Mouse (Mus musculus) heart, postnatal 4 days (tissue): ENCODE data around the gene Gmds. TPM values are rescaled to one million over a fixed set of nuclear protein-coding genes. Genes with fewer than 3 reads are reported as not detected.

Source experiments
- DNase-seq: peaks from one replicate; pipeline ENCODE4 v3.0.0; 2021
- total RNA-seq, 2 experiments: library from RNA; stranded (reverse); gene quantifications; 2 replicates each; pipeline ENCODE4 v1.2.3; 2021

Gmds gene
- total RNA-seq, 2 experiments from 2014 or later = 12.2 to 13.2 TPM

- no peak for DNase-seq
Observed at GRCm38 (mm10) chr13:32024822-32025221, 313.7 kb downstream of the Gmds start.

DNA sequence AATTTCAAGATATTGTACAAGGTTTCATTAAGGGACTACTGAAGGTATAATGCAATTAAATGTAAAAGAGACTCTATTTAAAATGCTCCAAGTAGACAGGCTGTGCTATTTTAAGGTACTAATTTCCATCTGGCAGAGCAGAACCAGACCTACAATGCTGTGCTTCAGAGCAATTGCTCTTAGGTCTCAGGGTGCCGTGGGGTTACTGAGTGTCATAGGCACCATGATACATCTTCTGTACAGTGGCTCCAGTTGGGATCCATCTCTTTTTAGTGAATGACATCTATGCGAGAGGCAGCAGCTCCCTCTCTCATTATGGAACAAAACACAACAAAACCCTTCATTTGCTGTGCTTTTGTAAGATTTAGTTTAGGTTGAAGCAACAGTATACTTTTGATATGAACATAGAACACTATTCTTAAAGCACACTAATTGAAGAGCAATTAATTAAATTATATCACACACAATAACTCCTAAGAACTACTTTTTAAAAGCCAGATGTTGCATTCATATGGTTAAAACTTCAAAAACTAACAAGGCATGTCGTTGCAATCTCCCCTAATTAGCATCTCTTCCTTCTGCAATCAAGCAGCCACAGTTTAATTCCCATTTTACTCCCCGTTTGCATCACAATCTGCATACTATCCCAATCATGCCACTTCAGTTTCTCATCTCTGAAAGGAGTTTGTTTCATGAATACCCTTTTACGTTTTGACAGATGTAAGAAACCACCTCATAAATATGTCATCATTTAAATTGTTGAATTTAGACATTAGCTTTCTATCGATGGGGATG is 317.9 kb downstream of the Gmds start:
- DNase-seq = no peak

DNA sequence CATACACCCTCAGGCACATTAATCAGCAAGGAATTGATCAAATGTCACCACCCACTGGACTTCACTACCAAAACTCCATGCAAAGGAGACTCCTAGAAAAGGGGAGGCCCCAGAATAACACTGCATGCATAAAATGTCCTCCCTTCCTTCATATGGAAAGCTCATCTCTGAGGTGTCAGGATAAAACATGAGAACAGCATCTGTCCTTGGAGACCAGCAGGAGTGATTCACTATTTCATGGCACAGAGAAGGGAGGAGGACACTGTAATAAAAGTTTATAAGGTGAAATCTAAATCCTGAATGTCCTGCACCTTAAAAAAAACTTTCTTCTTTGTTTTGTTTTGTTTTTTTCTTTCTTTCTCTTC is 319.3 kb downstream of the Gmds start:
- DNase-seq = no peak

- DNase-seq = peak; percentile 83
Observed at GRCm38 (mm10) chr13:32018518-32019255, 319.9 kb downstream of the Gmds start.

DNA sequence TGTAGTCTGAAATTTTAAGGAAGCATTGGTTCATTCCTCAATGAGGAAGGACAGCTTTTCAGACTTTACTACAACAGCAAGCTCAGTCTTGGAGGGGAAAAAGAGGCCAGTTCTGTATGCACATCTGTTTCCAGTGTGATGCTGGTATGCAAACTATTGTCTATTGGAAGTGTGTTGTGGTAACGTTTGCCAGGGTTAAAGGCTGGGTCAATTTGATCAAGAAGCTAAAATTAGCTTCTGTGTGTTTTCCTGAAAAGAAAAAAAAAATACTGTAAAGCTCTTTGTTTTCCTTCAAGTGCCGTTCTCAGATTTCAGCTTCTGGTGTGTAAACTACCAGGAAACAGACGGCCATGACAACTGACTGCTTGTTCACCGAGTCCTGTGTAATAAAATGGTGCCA is 329.7 kb downstream of the Gmds start:
- DNase-seq = no peak

DNA sequence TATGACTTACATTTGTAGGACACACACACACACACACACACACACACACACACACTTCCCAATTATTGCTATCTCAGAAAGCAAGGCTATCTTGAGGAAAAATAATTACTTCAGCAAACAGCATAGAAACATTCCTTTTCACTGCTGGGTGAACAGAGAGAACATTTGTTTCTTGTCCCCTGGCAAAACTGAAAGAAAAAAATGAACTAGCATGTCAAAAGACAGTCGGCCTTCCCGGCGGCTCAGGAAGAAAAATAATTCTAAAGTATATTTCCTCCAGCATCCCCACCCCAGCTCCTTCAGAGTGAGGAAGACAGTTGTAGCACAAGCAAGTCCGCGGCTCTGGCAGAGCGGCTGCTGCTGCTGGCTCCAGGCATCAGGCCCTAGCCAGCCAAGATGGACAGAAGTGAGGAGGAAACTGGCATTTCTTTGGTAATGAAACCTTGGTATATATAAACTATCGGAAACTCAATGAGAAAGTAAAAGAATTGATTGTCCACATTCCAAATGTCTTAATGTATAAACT is 330.4 kb downstream of the Gmds start:
- DNase-seq = peak; percentile 23

- DNase-seq = no peak
Observed at GRCm38 (mm10) chr13:31993391-31993790, 345.1 kb downstream of the Gmds start.

DNA sequence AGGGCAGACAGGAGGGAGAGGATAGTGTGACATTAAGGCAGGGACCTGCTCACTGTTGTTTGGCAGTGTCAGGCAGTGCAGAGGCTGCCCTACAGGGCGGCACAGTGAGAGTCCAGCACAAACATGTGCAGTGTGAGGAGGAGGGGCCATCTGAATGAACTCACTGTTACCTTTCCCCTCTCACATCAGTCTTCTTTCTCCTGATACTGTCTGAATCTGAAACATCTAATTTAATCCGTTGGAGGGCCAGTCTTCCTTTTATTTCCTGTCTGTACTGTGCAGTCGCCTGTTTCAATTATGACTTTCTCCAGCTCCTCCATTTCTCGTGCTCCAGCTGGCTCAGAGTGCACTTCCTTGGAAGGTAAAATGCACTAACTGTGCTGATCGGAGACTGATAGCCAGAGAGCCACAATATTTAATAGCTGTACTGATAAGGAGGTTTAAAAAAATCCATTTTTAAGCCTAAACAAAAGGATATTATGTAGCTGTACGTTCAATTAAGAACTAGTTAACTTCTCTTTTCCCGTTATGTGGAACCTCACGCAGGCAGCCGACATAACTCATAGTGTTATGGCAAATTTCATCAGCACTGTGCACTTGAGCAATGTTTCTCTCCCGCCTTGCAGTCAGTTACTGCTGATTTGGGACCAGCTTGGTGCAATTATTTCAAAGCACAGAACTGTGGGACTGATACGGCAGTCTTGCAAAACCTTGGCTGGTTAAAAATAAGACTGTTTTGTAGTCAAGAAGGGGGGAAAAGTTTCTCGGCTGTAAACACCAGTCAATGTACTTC is 345.9 kb downstream of the Gmds start:
- no peak for DNase-seq

- no peak for DNase-seq
Observed at GRCm38 (mm10) chr13:31981198-31981597, 357.3 kb downstream of the Gmds start.

DNA sequence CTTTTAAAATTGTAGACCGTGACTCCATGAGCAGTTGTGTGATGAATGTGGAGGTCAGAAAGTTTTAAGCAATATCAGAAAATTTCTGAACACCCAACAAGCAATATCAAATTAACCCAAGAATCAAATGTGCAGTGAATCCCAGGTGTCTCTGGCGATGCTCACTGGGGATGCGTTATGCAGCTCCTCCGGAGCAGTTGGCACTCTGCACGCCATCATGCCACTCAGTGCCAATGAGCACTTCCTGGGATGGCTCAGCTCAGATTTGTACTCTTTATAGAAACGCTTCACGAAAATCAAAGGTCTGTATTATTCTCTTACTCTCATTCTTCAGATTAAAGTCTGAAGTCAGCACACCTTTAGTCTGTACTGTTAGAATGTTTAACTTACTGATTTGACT is 360.4 kb downstream of the Gmds start:
- DNase-seq = no peak

GRCm38 (mm10) chr13:31974751-31975479 is 363.6 kb downstream of the Gmds start:
- no peak for DNase-seq

- no peak for DNase-seq
Observed at GRCm38 (mm10) chr13:31971040-31971501, 367.5 kb downstream of the Gmds start.

DNA sequence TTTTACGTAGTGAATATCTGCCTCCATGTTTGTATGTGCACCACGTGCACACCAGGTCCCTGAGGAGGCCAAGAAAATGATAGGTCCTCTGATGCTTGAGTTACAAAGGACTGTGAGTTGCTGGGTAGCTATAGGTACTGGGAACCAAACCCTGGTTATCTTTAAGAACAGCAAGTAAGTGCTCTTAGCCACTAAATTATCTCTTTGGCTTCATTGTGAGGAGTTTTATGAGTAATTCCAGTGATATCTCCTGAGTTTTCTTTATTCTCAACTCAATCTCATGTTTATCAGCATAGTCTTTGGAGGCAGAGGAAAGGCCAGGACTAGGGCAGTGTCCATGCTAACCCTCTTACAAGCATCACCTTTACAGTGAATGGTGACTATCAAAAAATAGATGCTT is 370.3 kb downstream of the Gmds start:
- DNase-seq = no peak

DNA sequence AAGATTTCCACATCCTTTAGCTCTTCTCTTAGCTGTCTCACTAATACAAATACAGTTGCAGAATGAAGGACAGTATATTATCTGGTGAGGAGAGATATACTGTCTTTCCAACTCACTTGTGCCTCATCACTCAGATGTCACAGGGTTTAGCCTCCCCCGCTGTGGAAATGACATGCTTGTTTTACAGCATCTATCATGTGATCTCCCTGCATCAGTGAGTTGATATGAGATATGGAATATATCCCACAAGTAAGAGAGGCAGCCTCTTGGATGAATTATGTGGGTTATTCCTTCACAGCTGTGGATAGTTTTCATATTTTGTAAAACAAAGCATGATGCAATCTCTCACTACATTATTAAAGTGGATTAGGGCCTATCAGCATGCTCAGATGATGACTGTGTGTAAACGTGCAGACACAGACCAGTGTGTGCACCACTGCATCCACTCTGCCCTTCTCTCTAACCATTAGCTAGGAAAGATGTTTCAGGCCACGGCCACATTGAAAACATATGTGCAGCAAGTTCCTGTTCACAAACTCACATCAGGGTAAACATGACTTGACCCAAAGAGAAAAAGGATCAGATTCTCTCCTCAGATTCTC is 371.5 kb downstream of the Gmds start:
- no peak for DNase-seq

- peak; percentile 29 for DNase-seq
Observed at GRCm38 (mm10) chr13:31960514-31960913, 378.0 kb downstream of the Gmds start.

DNA sequence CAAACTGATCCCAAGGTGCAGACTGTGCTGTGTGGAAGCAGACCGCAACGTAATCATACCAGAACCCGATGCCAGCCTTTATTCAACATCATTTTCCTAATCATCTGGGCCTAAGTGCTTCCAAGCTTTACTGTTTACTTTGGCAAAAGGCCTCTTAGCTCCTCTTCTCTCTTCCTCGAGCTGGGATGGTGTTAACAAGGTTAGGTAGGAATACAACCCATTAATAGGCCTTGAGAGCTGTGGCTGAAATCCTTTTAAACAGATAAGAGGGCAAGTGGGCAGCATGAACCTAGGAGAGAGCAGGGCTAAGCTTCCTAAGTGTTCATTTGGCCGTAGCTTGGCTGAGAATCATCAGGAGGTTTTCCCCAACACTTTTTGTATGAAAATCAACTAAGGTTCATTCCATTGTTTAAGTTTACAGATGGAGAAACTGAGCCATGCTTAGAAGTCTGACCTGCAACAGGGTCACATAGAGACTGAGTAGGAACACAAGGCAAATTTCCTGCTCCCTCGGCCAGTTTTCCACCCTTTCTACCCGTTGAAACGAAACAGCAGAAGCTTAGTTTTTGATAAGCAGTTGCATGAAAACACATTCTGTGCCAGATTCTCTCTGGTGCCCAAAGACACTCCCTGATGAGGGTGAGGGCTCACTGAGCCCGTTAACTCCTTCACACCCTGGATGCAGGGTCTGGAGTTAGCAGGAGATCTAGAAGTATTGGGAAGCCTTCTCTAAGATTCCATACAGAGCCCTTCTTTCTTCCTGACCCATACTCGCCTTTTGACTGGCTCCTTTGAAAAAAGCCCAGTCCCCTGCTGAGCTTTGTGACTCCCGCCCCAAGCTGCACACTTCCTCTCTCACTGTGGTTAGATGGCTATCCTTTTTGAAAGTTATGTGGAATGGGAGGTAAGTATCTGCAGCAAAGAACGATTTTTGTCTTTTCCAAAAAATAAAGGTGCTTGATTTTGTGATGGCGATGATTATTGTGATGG is 379.9 kb downstream of the Gmds start:
- peak; percentile 25 for DNase-seq

DNA sequence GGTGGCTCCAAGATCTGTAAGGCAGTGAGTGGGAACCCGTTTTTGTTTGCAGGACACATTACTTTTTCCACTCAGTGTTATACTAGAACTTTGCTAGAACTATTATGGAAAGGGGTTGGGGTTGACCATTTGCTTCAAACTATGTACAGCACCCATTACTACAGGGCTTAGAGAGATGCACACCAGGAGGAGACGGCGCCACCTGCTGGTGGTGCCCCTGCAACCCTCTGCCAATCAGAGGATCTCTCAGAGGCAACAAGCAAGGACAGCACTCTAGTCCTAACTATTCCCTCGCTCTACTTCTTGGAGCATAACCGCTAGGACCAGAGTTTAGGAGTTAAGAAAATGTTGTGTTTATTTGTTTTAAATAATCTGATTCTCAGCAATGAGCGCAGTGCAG is 382.0 kb downstream of the Gmds start:
- DNase-seq = peak; percentile 47

GRCm38 (mm10) chr13:31956112-31956511 is 382.4 kb downstream of the Gmds start:
- DNase-seq = no peak

- DNase-seq = no peak
Observed at GRCm38 (mm10) chr13:31955171-31955570, 383.4 kb downstream of the Gmds start.

GRCm38 (mm10) chr13:31944676-31945210 is 393.8 kb downstream of the Gmds start:
- no peak for DNase-seq
